Comparison of ENCODE assay signal across 9 mouse cellular contexts in the genomic region with DNA sequence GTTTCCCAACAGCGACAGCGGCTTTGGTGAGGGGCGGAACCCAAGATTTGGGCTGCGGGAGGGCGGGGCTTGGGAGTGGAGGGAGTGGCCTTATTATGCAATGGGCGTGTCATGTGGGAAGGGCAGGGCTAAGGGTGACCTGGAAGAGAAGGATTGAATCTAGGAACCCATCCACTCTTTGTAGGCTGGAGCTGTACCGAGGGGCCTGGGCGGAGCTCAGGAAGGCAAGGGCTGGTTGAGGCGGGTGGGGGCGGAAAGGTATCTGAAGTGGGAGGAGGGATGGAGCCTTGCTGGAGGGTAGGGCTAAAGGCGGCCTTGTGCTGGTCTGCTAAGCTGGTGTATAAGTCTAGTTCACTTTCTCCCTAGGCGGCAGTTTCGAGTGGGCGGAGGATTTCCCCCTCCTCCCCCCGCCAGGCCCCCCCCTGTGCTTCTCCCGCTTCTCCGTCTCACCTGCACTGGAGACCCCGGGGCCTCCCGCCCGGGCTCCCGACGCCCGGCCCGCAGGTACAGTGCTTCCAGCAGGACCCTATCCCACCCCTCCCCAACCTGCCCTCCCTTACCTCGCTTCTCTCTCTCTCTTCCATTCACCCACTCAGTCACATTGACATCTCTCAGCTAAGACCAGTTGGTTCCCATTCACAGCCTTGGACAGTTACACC. TPM values are rescaled to one million over a fixed set of nuclear protein-coding genes. Genes with fewer than 3 reads are reported as not detected.
DNase-seq lines count a peak whose midpoint lies in the region; ATAC-seq and TF ChIP-seq lines count a peak whose summit lies in the region.
"Had no signal": no experiment of that assay in that cellular context is flagged by ENCODE, and none has a peak within 500 bp of the region (broad histone marks: within the 10 kb centered on the region; RNA-seq: fewer than 3 reads in every experiment).

No protein-coding gene starts in this region.

- no peaks in the 10 kb centered on the region for H3K9me3 ChIP-seq in forebrain, embryonic 10.5 days
- H3K9me3 ChIP-seq in forebrain, embryonic 13.5 days (replicated peaks): no peaks in the 10 kb centered on the region
- no peaks in the 10 kb centered on the region for H3K9me3 ChIP-seq in forebrain, postnatal 0 days (ENCODE audit: low read length)
- H3K9me3 ChIP-seq: G1E had no signal

- intact Hi-C loops in left cerebral cortex, postnatal 25 days (cut with DNase I): loop anchor here (1.0 to 5.0 kb wide), 3 partner anchors 16 to 83 kb away; partner anchors contain the start of genes Rpl18, Sphk2 and Sult2b1

- DNase-seq in forebrain, embryonic 10.5 days (ENCODE audit: extremely low spot score, low spot score): peak; percentile 64
- DNase-seq in ZHBTc4 (ENCODE audit: low read depth, low spot score): peak; percentile 94
- DNase-seq in forebrain, postnatal 0 days: no peak
- peak; percentile 73 to 79 for DNase-seq in kidney, postnatal 4 days
- peak; percentile 31 to 50 for DNase-seq in thymus, postnatal 36 days
- DNase-seq in left cerebral cortex, postnatal 25 days (ENCODE audit: low spot score in 2 of 2): no peak

- 13% methylated on average over 24 of the region's 25 CpGs for WGBS in forebrain, embryonic 10.5 days
- 27% methylated on average over 20 of the region's 25 CpGs for WGBS in forebrain, embryonic 13.5 days
- WGBS in forebrain, postnatal 0 days: 34% methylated on average over 24 of the region's 25 CpGs

- H3K27me3 ChIP-seq in forebrain, embryonic 10.5 days (ENCODE audit: poor library complexity, severe bottlenecking): peaks cover 57% of the 10 kb centered on the region
- H3K27me3 ChIP-seq in forebrain, embryonic 13.5 days: peaks cover 33% of the 10 kb centered on the region
- no peaks in the 10 kb centered on the region for H3K27me3 ChIP-seq in forebrain, postnatal 0 days (ENCODE audit: insufficient read depth, low read length)

- H3K9ac ChIP-seq in forebrain, embryonic 13.5 days: no peak overlapping the region
- H3K9ac ChIP-seq in forebrain, postnatal 0 days: no peak overlapping the region

- peaks cover 55% of the 10 kb centered on the region for H3K36me3 ChIP-seq in forebrain, embryonic 10.5 days (replicated peaks)
- peaks cover 80% of the 10 kb centered on the region for H3K36me3 ChIP-seq in forebrain, embryonic 13.5 days (ENCODE audit: poor library complexity, severe bottlenecking)
- peaks cover 60% of the 10 kb centered on the region for H3K36me3 ChIP-seq in forebrain, postnatal 0 days (ENCODE audit: insufficient read depth)
- H3K36me3 ChIP-seq: G1E had no signal

- no peak overlapping the region; the same call in 1 of the 2 replicates for H3K4me2 ChIP-seq in forebrain, embryonic 13.5 days
- H3K4me2 ChIP-seq in forebrain, postnatal 0 days (ENCODE audit: low read depth): no peak overlapping the region

- H3K4me3 ChIP-seq in forebrain, embryonic 10.5 days: peak overlapping the region; percentile 30
- H3K4me3 ChIP-seq in forebrain, embryonic 13.5 days: no peak overlapping the region
- no peak overlapping the region for H3K4me3 ChIP-seq in forebrain, postnatal 0 days (ENCODE audit: low read depth, low read length)

- H3K27ac ChIP-seq in forebrain, embryonic 10.5 days: no peak overlapping the region
- H3K27ac ChIP-seq in forebrain, embryonic 13.5 days: no peak overlapping the region
- H3K27ac ChIP-seq in forebrain, postnatal 0 days (ENCODE audit: low read depth, low read length): peak overlapping the region; percentile 57; the same call in 1 of the 2 replicates

- peaks cover 39% of the 10 kb centered on the region for H3K4me1 ChIP-seq in forebrain, embryonic 10.5 days
- H3K4me1 ChIP-seq in forebrain, embryonic 13.5 days: peaks cover 27% of the 10 kb centered on the region
- H3K4me1 ChIP-seq in forebrain, postnatal 0 days (ENCODE audit: insufficient read depth): 0 out of 2 replicates have a peak, but pooled peaks cover 2% of the 10 kb centered on the region

- no peak for ATAC-seq in forebrain, embryonic 13.5 days
- no peak for ATAC-seq in forebrain, postnatal 0 days
- peak; percentile 64 for ATAC-seq in megakaryocyte-erythroid progenitor cell, adult 5-6 weeks (replicated peaks; ENCODE audit: low FRiP score, low TSS enrichment, poor library complexity, severe bottlenecking)

- no peak for TF ChIP-seq CTCF in forebrain, postnatal 0 days (IDR thresholded peaks at IDR 0.05; ENCODE audit: low read depth)

RNA-seq across cellular contexts. Expression of gene Cyth2, which starts 13.7 kb away (rescaled TPM):
- 132 and 136 TPM in 2 replicates for polyA plus RNA-seq in forebrain, embryonic 10.5 days (2016; fragmentation: Nextera tagmentation; extraction: Ambion mirVana)
- polyA plus RNA-seq in forebrain, embryonic 13.5 days (2015; fragmentation: Nextera tagmentation; extraction: Ambion mirVana): 314 and 335 TPM in 2 replicates
- 253 and 270 TPM in 2 replicates for total RNA-seq in forebrain, postnatal 0 days (2014; rRNA removed)
- polyA plus RNA-seq in forebrain, postnatal 0 days (2015; fragmentation: Nextera tagmentation; extraction: Ambion mirVana): 282 and 317 TPM in 2 replicates
- 27.2 and 30.8 TPM in 2 replicates for total RNA-seq in megakaryocyte-erythroid progenitor cell, adult 5-6 weeks (2014; fragmentation: Nextera tagmentation)
- 36.9 and 38.0 TPM in 2 replicates for total RNA-seq in megakaryocyte-erythroid progenitor cell, adult 5-6 weeks (2017)
- total RNA-seq in left cerebral cortex, postnatal 25 days (2021): 100 to 1,000 TPM; 204 to 210 TPM

RNA-seq across cellular contexts. Expression of gene Sult2b1, which starts 16.2 kb away (rescaled TPM):
- polyA plus RNA-seq in forebrain, embryonic 10.5 days (2016; fragmentation: Nextera tagmentation; extraction: Ambion mirVana): 1.6 and 2.3 TPM in 2 replicates
- polyA plus RNA-seq in forebrain, embryonic 13.5 days (2015; fragmentation: Nextera tagmentation; extraction: Ambion mirVana): 4.1 and 4.4 TPM in 2 replicates
- total RNA-seq in forebrain, postnatal 0 days (2014; rRNA removed): 6.5 and 8.9 TPM in 2 replicates
- 9.6 and 10.0 TPM in 2 replicates for polyA plus RNA-seq in forebrain, postnatal 0 days (2015; fragmentation: Nextera tagmentation; extraction: Ambion mirVana)
- 0.84 TPM in 1 of 2 replicates, not detected in the other for total RNA-seq in megakaryocyte-erythroid progenitor cell, adult 5-6 weeks (2014; fragmentation: Nextera tagmentation)
- total RNA-seq in megakaryocyte-erythroid progenitor cell, adult 5-6 weeks (2017): not detected in 2 replicates
- total RNA-seq in left cerebral cortex, postnatal 25 days (2021): 10 to 100 TPM in 1 of 2 experiments, 1 to 10 TPM in 1; 8.6 to 12.4 TPM
- polyA plus RNA-seq: G1E had no signal

RNA-seq across cellular contexts. Expression of gene Lmtk3, which starts 17.1 kb away (rescaled TPM):
- polyA plus RNA-seq in forebrain, embryonic 10.5 days (2016; fragmentation: Nextera tagmentation; extraction: Ambion mirVana): 1.7 and 2.7 TPM in 2 replicates
- 12.4 and 13.1 TPM in 2 replicates for polyA plus RNA-seq in forebrain, embryonic 13.5 days (2015; fragmentation: Nextera tagmentation; extraction: Ambion mirVana)
- total RNA-seq in forebrain, postnatal 0 days (2014; rRNA removed): 128 and 144 TPM in 2 replicates
- 8.9 and 12.5 TPM in 2 replicates for polyA plus RNA-seq in forebrain, postnatal 0 days (2015; fragmentation: Nextera tagmentation; extraction: Ambion mirVana)
- total RNA-seq in megakaryocyte-erythroid progenitor cell, adult 5-6 weeks (2014; fragmentation: Nextera tagmentation): not detected in 2 replicates
- not detected in 2 replicates for total RNA-seq in megakaryocyte-erythroid progenitor cell, adult 5-6 weeks (2017)
- 100 to 1,000 TPM; 220 to 235 TPM for total RNA-seq in left cerebral cortex, postnatal 25 days (2021)

RNA-seq across cellular contexts. Expression of gene Kcnj14, which starts 23.9 kb away (rescaled TPM):
- polyA plus RNA-seq in forebrain, embryonic 10.5 days (2016; fragmentation: Nextera tagmentation; extraction: Ambion mirVana): 0.76 and 0.78 TPM in 2 replicates
- polyA plus RNA-seq in forebrain, embryonic 13.5 days (2015; fragmentation: Nextera tagmentation; extraction: Ambion mirVana): 0.45 and 0.49 TPM in 2 replicates
- 0.54 and 1.00 TPM in 2 replicates for total RNA-seq in forebrain, postnatal 0 days (2014; rRNA removed)
- polyA plus RNA-seq in forebrain, postnatal 0 days (2015; fragmentation: Nextera tagmentation; extraction: Ambion mirVana): 0.48 and 1.1 TPM in 2 replicates
- not detected in 2 replicates for total RNA-seq in megakaryocyte-erythroid progenitor cell, adult 5-6 weeks (2014; fragmentation: Nextera tagmentation)
- total RNA-seq in megakaryocyte-erythroid progenitor cell, adult 5-6 weeks (2017): not detected in 2 replicates
- total RNA-seq in left cerebral cortex, postnatal 25 days (2021): 1 to 10 TPM; 2.6 to 2.7 TPM

RNA-seq across cellular contexts. Expression of gene Grwd1, which starts 30.1 kb away (rescaled TPM):
- 132 and 137 TPM in 2 replicates for polyA plus RNA-seq in forebrain, embryonic 10.5 days (2016; fragmentation: Nextera tagmentation; extraction: Ambion mirVana)
- polyA plus RNA-seq in forebrain, embryonic 13.5 days (2015; fragmentation: Nextera tagmentation; extraction: Ambion mirVana): 49.2 and 53.6 TPM in 2 replicates
- total RNA-seq in forebrain, postnatal 0 days (2014; rRNA removed): 39.3 and 41.8 TPM in 2 replicates
- polyA plus RNA-seq in forebrain, postnatal 0 days (2015; fragmentation: Nextera tagmentation; extraction: Ambion mirVana): 55.9 and 60.7 TPM in 2 replicates
- total RNA-seq in megakaryocyte-erythroid progenitor cell, adult 5-6 weeks (2014; fragmentation: Nextera tagmentation): 45.7 and 67.7 TPM in 2 replicates
- 22.1 and 39.4 TPM in 2 replicates for total RNA-seq in megakaryocyte-erythroid progenitor cell, adult 5-6 weeks (2017)
- 10 to 100 TPM; 21.0 to 23.2 TPM for total RNA-seq in left cerebral cortex, postnatal 25 days (2021)

Comparison
In these comparisons a context has a peak if more than half of its experiments do, and no peak if none do; other contexts are left out.
1. DNase-seq: peak in forebrain, embryonic 10.5 days (single experiment), ZHBTc4 (single experiment), kidney, postnatal 4 days (2 of 2) and thymus, postnatal 36 days (2 of 2); none in forebrain, postnatal 0 days (single experiment) and left cerebral cortex, postnatal 25 days (0 of 2).
2. RNA of gene Lmtk3, which starts 17.1 kb away (total RNA-seq): 220 to 235 TPM in left cerebral cortex, postnatal 25 days and 128 to 144 TPM in forebrain, postnatal 0 days; not detected in megakaryocyte-erythroid progenitor cell, adult 5-6 weeks; every median in the first group is over 100 times any median in the second.